In the genomic region with DNA sequence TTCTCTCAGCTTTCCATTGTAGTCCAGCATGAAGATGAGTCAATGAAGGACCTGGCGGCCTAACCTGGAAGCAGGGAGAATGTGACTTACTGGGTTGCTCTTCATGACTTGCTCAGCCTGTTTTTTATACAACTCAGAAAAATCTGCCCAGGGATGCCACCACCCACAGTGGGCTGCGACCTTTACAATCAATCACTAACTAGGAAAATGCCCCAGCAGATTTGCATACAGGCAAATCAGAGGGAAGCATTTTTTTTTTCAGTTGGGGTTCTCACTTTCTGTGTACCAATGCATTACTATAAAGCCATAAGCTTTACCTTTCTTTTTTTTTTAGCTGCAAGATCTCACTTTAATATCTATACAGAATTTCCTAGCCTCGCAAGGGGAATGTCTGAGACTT, we compare ENCODE assay signal across 17 mouse cellular contexts.
"Had no signal": no experiment of that assay in that cellular context is flagged by ENCODE, and none has a peak within 500 bp of the region (broad histone marks: within the 10 kb centered on the region; RNA-seq: fewer than 3 reads in every experiment).

No protein-coding gene starts in this region.

- H3K27ac ChIP-seq: lung, embryonic 15.5 days; macrophage; midbrain, embryonic 13.5 days; midbrain, embryonic 15.5 days; neural tube, embryonic 12.5 days; stomach, embryonic 15.5 days; stomach, postnatal 0 days had no signal

- H3K4me1 ChIP-seq: lung, embryonic 15.5 days; megakaryocyte, embryonic 14.5 days; midbrain, embryonic 13.5 days; midbrain, embryonic 15.5 days; neural tube, embryonic 12.5 days; stomach, embryonic 15.5 days had no signal

- H3K4me2 ChIP-seq: lung, embryonic 15.5 days; midbrain, embryonic 11.5 days; midbrain, embryonic 13.5 days; midbrain, embryonic 15.5 days; neural tube, embryonic 12.5 days; stomach, embryonic 15.5 days had no signal

- DNase-seq: lung, adult 2 months; lung, postnatal 14 days; lung, postnatal 36 days; right cerebral cortex, postnatal 14 days; thymus, adult 2 months; thymus, postnatal 25 days; thymus, postnatal 4 days had no signal

- H3K9me3 ChIP-seq: lung, embryonic 15.5 days; megakaryocyte, embryonic 14.5 days; midbrain, embryonic 13.5 days; midbrain, embryonic 15.5 days; neural tube, embryonic 12.5 days; stomach, embryonic 15.5 days had no signal

- H3K36me3 ChIP-seq: lung, embryonic 15.5 days; midbrain, embryonic 13.5 days; midbrain, embryonic 15.5 days; neural tube, embryonic 12.5 days; stomach, embryonic 15.5 days had no signal

- H3K4me3 ChIP-seq: lung, embryonic 15.5 days; megakaryocyte, embryonic 14.5 days; midbrain, embryonic 13.5 days; midbrain, embryonic 15.5 days; neural tube, embryonic 12.5 days; stomach, embryonic 15.5 days had no signal

- ATAC-seq: lung, postnatal 0 days; midbrain, embryonic 13.5 days; midbrain, embryonic 15.5 days had no signal

- H3K9ac ChIP-seq: lung, embryonic 15.5 days; midbrain, embryonic 13.5 days; midbrain, embryonic 15.5 days; neural tube, embryonic 12.5 days; stomach, embryonic 15.5 days had no signal

- H3K27me3 ChIP-seq: lung, embryonic 15.5 days; megakaryocyte, embryonic 14.5 days; midbrain, embryonic 13.5 days; midbrain, embryonic 15.5 days; neural tube, embryonic 12.5 days; stomach, embryonic 15.5 days had no signal
